Mouse (Mus musculus): ENCODE measurements around the gene Foxn3. TPM values are rescaled to one million over a fixed set of nuclear protein-coding genes. Genes with fewer than 3 reads are reported as not detected.

Foxn3 gene
- polyA plus RNA-seq, 1 experiment from 2014 or later = 15.7 TPM

DNA sequence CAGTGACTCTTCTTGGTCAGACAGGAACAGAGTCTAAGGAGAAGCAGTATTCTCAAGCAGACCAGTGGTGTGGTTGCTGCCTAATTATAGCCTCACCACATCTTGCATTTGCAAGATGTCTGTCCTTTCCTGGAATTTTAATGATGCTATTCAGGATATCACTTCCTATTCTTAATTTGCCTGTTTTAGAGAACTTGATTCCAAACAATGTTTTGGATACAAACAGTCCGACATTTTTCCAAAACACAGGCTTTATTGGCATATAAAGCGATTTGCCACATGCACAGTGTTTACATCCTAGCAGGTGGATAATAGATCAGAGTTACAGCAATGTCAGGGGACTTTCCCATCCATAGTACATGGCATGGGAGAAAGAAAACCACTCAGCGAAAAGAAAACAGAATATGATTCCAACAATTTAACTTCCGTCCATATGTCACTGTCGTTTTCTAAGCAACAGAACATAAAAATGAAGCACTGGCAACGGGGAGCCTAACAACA, 18.1 kb downstream of the Foxn3 start:
- ChIA-PET CTCF (no interaction called here), POLR2A (no interaction called here)
- H3K27me3 ChIP-seq = no peaks in the 10 kb centered on the region
- TF ChIP-seq CTCF (IDR thresholded peaks at IDR 0.05) = no peak
- ATAC-seq = no peak
- no peak for DNase-seq (ENCODE audit: low read depth, low spot score)
- in situ Hi-C loops (cut with MboI; ENCODE audit: low pct_unique_long_range_greater_than_20kb) = no loop called here

DNA sequence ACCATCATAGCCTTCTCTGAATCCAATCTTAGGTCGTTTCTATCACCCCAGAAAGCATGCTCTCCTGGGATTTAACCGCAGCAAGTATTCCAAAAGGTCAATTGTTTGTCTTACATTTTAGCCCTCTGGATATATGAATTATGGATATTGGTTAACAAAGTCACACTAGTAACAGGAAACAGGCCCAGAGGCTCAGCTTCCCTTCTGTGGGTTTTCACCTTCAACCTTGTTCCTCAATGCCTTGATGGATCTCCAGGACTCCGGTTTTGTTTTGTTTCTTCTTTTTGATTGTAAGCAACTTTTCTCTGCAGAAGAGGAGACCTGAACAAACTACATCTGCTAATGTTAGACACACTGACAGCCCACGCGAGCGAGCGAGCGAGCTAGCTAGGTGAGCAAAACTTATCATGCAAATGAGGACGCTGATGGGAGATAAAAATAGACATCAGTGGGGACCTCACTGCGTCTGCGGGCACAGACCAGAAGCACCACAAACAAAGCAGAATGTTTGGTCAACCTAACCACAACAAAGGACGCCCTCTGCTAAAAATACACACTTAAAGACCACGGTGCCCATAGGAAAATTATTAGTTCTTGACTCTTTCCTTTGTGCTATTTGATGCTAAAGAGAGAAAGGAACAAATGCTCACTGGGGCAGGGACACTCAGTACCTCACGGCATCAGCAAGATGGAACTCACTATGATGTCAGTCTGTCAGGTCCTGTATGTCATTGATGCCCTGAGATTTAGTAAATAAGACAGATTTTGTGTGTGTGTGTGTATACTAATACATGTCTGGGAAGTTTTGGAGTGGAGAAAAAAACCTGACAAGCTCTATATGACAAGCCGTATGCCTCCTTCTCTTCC, 18.9 kb downstream of the Foxn3 start:
- DNase-seq (ENCODE audit: low read depth, low spot score) (no peak), ATAC-seq (no peak)
- in situ Hi-C loops (cut with MboI; ENCODE audit: low pct_unique_long_range_greater_than_20kb) = no loop called here
- no peaks in the 10 kb centered on the region for H3K27me3 ChIP-seq
- ChIA-PET POLR2A (no interaction called here), CTCF (no interaction called here)
- TF ChIP-seq CTCF (IDR thresholded peaks at IDR 0.05) = no peak

GRCm38 (mm10) chr12:99543421-99544195, 19.8 kb downstream of the Foxn3 start:
- POLR2A ChIA-PET = no interaction called here
- DNase-seq (ENCODE audit: low read depth, low spot score) (no peak), ATAC-seq (no peak)
- in situ Hi-C loops (cut with MboI; ENCODE audit: low pct_unique_long_range_greater_than_20kb) = no loop called here
- H3K27me3 ChIP-seq = no peaks in the 10 kb centered on the region
- no peak for TF ChIP-seq CTCF (IDR thresholded peaks at IDR 0.05)
- CTCF ChIA-PET = no interaction called here

GRCm38 (mm10) chr12:99540201-99540600, 23.2 kb downstream of the Foxn3 start:
- CTCF ChIA-PET = no interaction called here
- in situ Hi-C loops (cut with MboI; ENCODE audit: low pct_unique_long_range_greater_than_20kb) = no loop called here
- POLR2A ChIA-PET = no interaction called here
- no peaks in the 10 kb centered on the region for H3K27me3 ChIP-seq
- DNase-seq (ENCODE audit: low read depth, low spot score) = no peak
- no peak for ATAC-seq
- TF ChIP-seq CTCF (IDR thresholded peaks at IDR 0.05) = no peak

DNA sequence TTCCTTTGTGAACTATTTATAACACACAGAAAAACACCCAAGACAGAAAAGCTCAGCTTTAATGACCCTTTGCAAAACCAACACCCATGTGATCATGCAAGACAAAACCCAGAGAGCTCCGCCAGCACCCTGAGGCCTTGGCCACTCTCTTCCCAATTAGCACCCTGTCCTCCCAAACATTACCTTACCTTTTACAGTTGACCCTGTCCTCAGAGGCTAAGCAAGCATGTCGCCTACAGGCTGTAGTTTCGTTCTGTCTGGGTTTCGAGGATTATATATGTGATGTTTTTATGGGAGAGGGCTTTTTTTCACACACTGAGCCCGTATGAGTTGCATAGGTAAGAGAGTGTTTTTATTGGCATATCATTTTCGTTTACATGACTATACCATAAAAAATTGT, 26.1 kb downstream of the Foxn3 start:
- DNase-seq (ENCODE audit: low read depth, low spot score) (no peak), ATAC-seq (no peak)
- H3K27me3 ChIP-seq = no peaks in the 10 kb centered on the region
- ChIA-PET CTCF (no interaction called here), POLR2A (no interaction called here)
- in situ Hi-C loops (cut with MboI; ENCODE audit: low pct_unique_long_range_greater_than_20kb) = no loop called here
- TF ChIP-seq CTCF (IDR thresholded peaks at IDR 0.05) = no peak

GRCm38 (mm10) chr12:99536426-99536825, 27.0 kb downstream of the Foxn3 start:
- POLR2A ChIA-PET = interaction anchor here (0.5 kb wide), 1 partner anchor 277 kb away, joined by 5 read pairs; no protein-coding TSS in a partner anchor
- no peaks in the 10 kb centered on the region for H3K27me3 ChIP-seq
- no peak for ATAC-seq
- no peak for TF ChIP-seq CTCF (IDR thresholded peaks at IDR 0.05)
- CTCF ChIA-PET = no interaction called here
- no peak for DNase-seq (ENCODE audit: low read depth, low spot score)
- in situ Hi-C loops (cut with MboI; ENCODE audit: low pct_unique_long_range_greater_than_20kb) = no loop called here

- POLR2A ChIA-PET = no interaction called here
Measured at GRCm38 (mm10) chr12:99532342-99532741, 31.0 kb downstream of the Foxn3 start.

DNA sequence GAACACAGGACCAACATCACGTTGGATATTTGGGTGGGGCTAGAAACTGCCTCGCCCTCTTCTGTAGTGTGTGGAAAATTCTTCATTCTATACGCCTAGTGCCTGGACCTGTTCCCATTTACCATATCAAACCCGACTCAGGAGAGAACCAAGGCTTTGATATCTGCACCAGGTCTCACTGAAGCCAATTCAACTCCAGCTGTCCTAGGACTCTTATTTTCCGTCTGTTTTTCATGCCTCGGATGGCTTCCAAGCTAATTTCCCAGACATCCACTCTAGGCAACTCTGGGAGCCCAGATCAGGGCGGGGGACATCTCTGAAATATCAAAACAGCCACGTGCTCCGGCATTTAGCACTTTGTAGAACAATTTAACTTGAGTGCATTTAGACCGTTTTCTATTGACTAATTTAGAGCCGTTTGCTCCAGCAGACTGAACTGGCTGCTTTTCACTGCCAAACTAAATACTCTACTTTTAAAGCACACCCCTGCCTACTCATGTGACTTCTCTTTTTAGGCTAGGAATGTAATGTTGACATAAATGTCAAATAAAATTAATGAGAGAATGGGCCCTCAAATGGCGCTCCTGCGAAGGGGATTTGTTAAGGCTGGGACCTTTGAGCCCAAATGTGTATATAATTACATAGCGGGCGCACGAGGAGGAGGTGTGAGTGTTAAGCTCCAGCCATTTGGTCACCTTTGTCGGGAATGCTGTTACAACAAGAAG, 33.5 kb downstream of the Foxn3 start:
- H3K27me3 ChIP-seq = no peaks in the 10 kb centered on the region
- CTCF ChIA-PET = no interaction called here
- in situ Hi-C loops (cut with MboI; ENCODE audit: low pct_unique_long_range_greater_than_20kb) = no loop called here
- no peak for ATAC-seq
- no peak for DNase-seq (ENCODE audit: low read depth, low spot score)
- TF ChIP-seq CTCF (IDR thresholded peaks at IDR 0.05) = no peak
- POLR2A ChIA-PET = interaction anchor here (0.6 kb wide), 1 partner anchor 127 kb away, joined by 5 read pairs; no protein-coding TSS in a partner anchor

More at GRCm38 (mm10) chr12:99532342-99532741, 31.0 kb downstream of the Foxn3 start:
- ATAC-seq (no peak), DNase-seq (ENCODE audit: low read depth, low spot score) (no peak)
- TF ChIP-seq CTCF (IDR thresholded peaks at IDR 0.05) = no peak
- CTCF ChIA-PET = no interaction called here
- in situ Hi-C loops (cut with MboI; ENCODE audit: low pct_unique_long_range_greater_than_20kb) = no loop called here
- no peaks in the 10 kb centered on the region for H3K27me3 ChIP-seq

GRCm38 (mm10) chr12:99528958-99529357, 34.4 kb downstream of the Foxn3 start:
- POLR2A ChIA-PET = no interaction called here
- H3K27me3 ChIP-seq = no peaks in the 10 kb centered on the region
- CTCF ChIA-PET = no interaction called here
- ATAC-seq = no peak
- DNase-seq (ENCODE audit: low read depth, low spot score) = no peak
- no peak for TF ChIP-seq CTCF (IDR thresholded peaks at IDR 0.05)
- in situ Hi-C loops (cut with MboI; ENCODE audit: low pct_unique_long_range_greater_than_20kb) = no loop called here

DNA sequence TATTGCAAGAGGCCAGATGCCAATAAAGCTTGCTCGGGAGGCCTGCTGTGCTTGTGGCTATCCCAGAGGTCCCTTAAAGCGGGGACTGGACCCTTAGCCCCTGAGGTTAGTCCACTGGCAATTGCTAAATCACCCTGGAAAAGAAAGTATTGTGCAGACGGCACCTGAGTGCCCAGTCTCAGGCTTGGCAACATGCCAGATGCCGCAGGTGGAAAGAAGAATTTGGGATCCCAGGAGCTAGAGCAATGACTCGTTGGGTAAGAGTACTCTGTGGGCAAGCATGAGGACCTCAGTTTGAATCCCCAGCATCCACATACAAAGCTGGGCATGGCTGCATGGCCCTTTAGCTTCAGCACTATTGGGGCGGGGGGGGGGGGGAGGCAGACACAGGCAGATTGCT, 35.9 kb downstream of the Foxn3 start:
- no peaks in the 10 kb centered on the region for H3K27me3 ChIP-seq
- in situ Hi-C loops (cut with MboI; ENCODE audit: low pct_unique_long_range_greater_than_20kb) = no loop called here
- no peak for TF ChIP-seq CTCF (IDR thresholded peaks at IDR 0.05)
- ATAC-seq = no peak
- DNase-seq (ENCODE audit: low read depth, low spot score) = no peak
- POLR2A ChIA-PET = no interaction called here
- CTCF ChIA-PET = no interaction called here
